Mouse (Mus musculus) NIH3T3 (cell line): ENCODE results near the gene Plxdc1.

Source experiments
- DNase-seq: peaks from one replicate; pipeline ENCODE4 v3.0.0-alpha.2; 2012; ENCODE audit warnings: low read depth

The Plxdc1 gene

GRCm38 (mm10) chr11:97985727-97986677 is at the start of gene Plxdc1:
Plxdc1 (minus strand) TSS chr11:97986444.
- no peak for DNase-seq

GRCm38 (mm10) chr11:98035977-98036377 is 49.7 kb upstream of the Plxdc1 start:
- DNase-seq, result peak; percentile 77

- DNase-seq, result no peak
Observed at GRCm38 (mm10) chr11:98034840-98035239, 48.6 kb upstream of the Plxdc1 start.

- peak; percentile 63 for DNase-seq
Observed at GRCm38 (mm10) chr11:98034061-98034460, 47.8 kb upstream of the Plxdc1 start.

- peak; percentile 93 for DNase-seq
Observed at GRCm38 (mm10) chr11:98031443-98031770, 45.2 kb upstream of the Plxdc1 start.

GRCm38 (mm10) chr11:98030701-98031442 is 44.6 kb upstream of the Plxdc1 start:
- peak; percentile 54 for DNase-seq

GRCm38 (mm10) chr11:98027785-98028184 is 41.5 kb upstream of the Plxdc1 start:
- DNase-seq, result no peak

- DNase-seq, result peak; percentile 44
Observed at GRCm38 (mm10) chr11:98027297-98027688, 41.0 kb upstream of the Plxdc1 start.

GRCm38 (mm10) chr11:98026570-98027296 is 40.5 kb upstream of the Plxdc1 start, which contains the start of gene Rpl19:
Rpl19 (plus strand) TSS chr11:98026710.
- DNase-seq, result peak; percentile 96

GRCm38 (mm10) chr11:98026248-98026569 is 40.0 kb upstream of the Plxdc1 start:
- no peak for DNase-seq

GRCm38 (mm10) chr11:98024516-98024915 is 38.3 kb upstream of the Plxdc1 start:
- DNase-seq, result peak; percentile 63

GRCm38 (mm10) chr11:98022555-98023371 is 36.5 kb upstream of the Plxdc1 start, which contains the start of gene Cacnb1:
Cacnb1 (minus strand) TSS chr11:98023034.
- DNase-seq, result peak; percentile 82

- DNase-seq, result no peak
Observed at GRCm38 (mm10) chr11:98022253-98022554, 36.0 kb upstream of the Plxdc1 start.

GRCm38 (mm10) chr11:98021565-98022252 is 35.5 kb upstream of the Plxdc1 start:
- peak; percentile 67 for DNase-seq

GRCm38 (mm10) chr11:98021118-98021517 is 34.9 kb upstream of the Plxdc1 start:
- DNase-seq, result no peak

GRCm38 (mm10) chr11:98020710-98021109 is 34.5 kb upstream of the Plxdc1 start:
- peak; percentile 56 for DNase-seq

- no peak for DNase-seq
Observed at GRCm38 (mm10) chr11:98019883-98020610, 33.8 kb upstream of the Plxdc1 start.

GRCm38 (mm10) chr11:98018858-98019641 is 32.8 kb upstream of the Plxdc1 start:
- no peak for DNase-seq

- DNase-seq, result no peak
Observed at GRCm38 (mm10) chr11:98018222-98018621, 32.0 kb upstream of the Plxdc1 start.

GRCm38 (mm10) chr11:98016824-98017223 is 30.6 kb upstream of the Plxdc1 start:
- DNase-seq, result no peak
